Mouse (Mus musculus) megakaryocyte, embryonic 14.5 days (primary cell): Measurements from ENCODE around the gene Prkar2b.

ENCODE experiments used
- FLI1 ChIP-seq: IDR thresholded peaks from 2 replicates; pipeline ENCODE4 v1.6.1; 2012; ENCODE audit warnings: low read length, inconsistent platforms, mixed read lengths
- GATA1 ChIP-seq: IDR thresholded peaks from 3 replicates; pipeline ENCODE4 v1.6.1; 2012; ENCODE audit warnings: mixed read lengths, low read length, inconsistent platforms, borderline replicate concordance

DNA sequence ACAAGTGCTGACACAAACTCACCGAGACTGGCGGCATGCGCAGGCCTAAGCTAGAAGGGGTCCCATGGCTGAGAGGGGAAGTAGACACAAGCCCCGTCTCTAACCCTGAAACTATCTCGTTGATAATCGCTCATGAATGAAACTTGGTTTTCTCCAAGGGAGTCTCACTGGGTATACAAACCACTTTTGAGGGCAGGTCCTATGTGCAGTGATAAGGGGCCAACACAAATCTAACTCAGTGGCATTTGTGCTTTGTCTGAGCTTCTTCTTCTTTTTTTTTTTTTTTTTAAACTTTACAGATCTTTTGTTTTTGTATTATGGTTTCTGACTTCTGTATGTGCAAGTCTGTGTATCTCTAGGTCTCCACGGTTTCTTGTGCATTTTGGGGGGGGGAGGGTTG, 60.6 kb downstream of the Prkar2b start:
- TF ChIP-seq GATA1 = no peak
- TF ChIP-seq FLI1 = no peak
